9 mouse cellular contexts compared by ENCODE assay signal in genomic region chr3:95053701-95054100, GRCm38 (mm10). TPM values are rescaled to one million over a fixed set of nuclear protein-coding genes. Genes with fewer than 3 reads are reported as not detected.
DNase-seq lines count a peak whose midpoint lies in the region; ATAC-seq and TF ChIP-seq lines count a peak whose summit lies in the region.
"Had no signal": no experiment of that assay in that cellular context is flagged by ENCODE, and none has a peak within 500 bp of the region (broad histone marks: within the 10 kb centered on the region; RNA-seq: fewer than 3 reads in every experiment).

No protein-coding gene starts in this region.

- 50% methylated on average over 3 of the region's 3 CpGs for WGBS in forebrain, embryonic 11.5 days
- 50% methylated on average over 3 of the region's 3 CpGs for WGBS in forebrain, embryonic 16.5 days
- 50% methylated on average over 3 of the region's 3 CpGs for WGBS in kidney, postnatal 0 days

- H3K4me2 ChIP-seq in forebrain, embryonic 11.5 days (ENCODE audit: low read depth, low read length, severe bottlenecking), result no peak overlapping the region
- H3K4me2 ChIP-seq in forebrain, embryonic 16.5 days (ENCODE audit: low read length), result no peak overlapping the region
- H3K4me2 ChIP-seq in kidney, postnatal 0 days (ENCODE audit: low read length), result no peak overlapping the region
- H3K4me2 ChIP-seq: limb, embryonic 13.5 days had no signal

- H3K9ac ChIP-seq in forebrain, embryonic 11.5 days (ENCODE audit: low read length), result no peak overlapping the region
- no peak overlapping the region for H3K9ac ChIP-seq in forebrain, embryonic 16.5 days (replicated peaks; ENCODE audit: low read depth, low read length)
- no peak overlapping the region for H3K9ac ChIP-seq in kidney, postnatal 0 days (ENCODE audit: low read depth, low read length)
- H3K9ac ChIP-seq: limb, embryonic 13.5 days had no signal

- no peak overlapping the region for H3K4me3 ChIP-seq in forebrain, embryonic 11.5 days (ENCODE audit: low read depth, low read length)
- H3K4me3 ChIP-seq in forebrain, embryonic 16.5 days (replicated peaks; ENCODE audit: low read length), result no peak overlapping the region
- no peak overlapping the region for H3K4me3 ChIP-seq in testis, adult 2 months (ENCODE audit: control insufficient read depth, low read depth, low read length)
- H3K4me3 ChIP-seq in kidney, postnatal 0 days (replicated peaks; ENCODE audit: low read depth, low read length), result no peak overlapping the region
- H3K4me3 ChIP-seq: limb, embryonic 13.5 days had no signal

- H3K27ac ChIP-seq in forebrain, embryonic 11.5 days (ENCODE audit: low read depth, low read length), result no peak overlapping the region
- H3K27ac ChIP-seq in forebrain, embryonic 16.5 days (ENCODE audit: low read length), result no peak overlapping the region
- no peak overlapping the region for H3K27ac ChIP-seq in testis, adult 2 months (ENCODE audit: control insufficient read depth, insufficient read depth, low read depth, low read length)
- no peak overlapping the region for H3K27ac ChIP-seq in kidney, postnatal 0 days

- peak; percentile 19; the same call in 1 of the 2 replicates for TF ChIP-seq CTCF in testis, adult 2 months (IDR thresholded peaks at IDR 0.05; ENCODE audit: control insufficient read depth, insufficient read depth, insufficient replicate concordance, low read depth, low read length)
- peak; percentile 80 for TF ChIP-seq CTCF in kidney, postnatal 0 days (IDR thresholded peaks at IDR 0.05; ENCODE audit: low read depth)

- H3K9me3 ChIP-seq in forebrain, embryonic 11.5 days (ENCODE audit: control insufficient read depth, low read length), result no peaks in the 10 kb centered on the region
- no peaks in the 10 kb centered on the region for H3K9me3 ChIP-seq in forebrain, embryonic 16.5 days (ENCODE audit: control insufficient read depth, low read length)
- H3K9me3 ChIP-seq in kidney, postnatal 0 days (replicated peaks; ENCODE audit: low read length), result no peaks in the 10 kb centered on the region
- H3K9me3 ChIP-seq: limb, embryonic 13.5 days had no signal

- no peak for TF ChIP-seq POLR2A in testis, adult 2 months (IDR thresholded peaks at IDR 0.05; ENCODE audit: control insufficient read depth, low read depth, low read length)

- ATAC-seq in forebrain, embryonic 11.5 days (replicated peaks; ENCODE audit: low FRiP score), result peak; percentile 46; the same call in 1 of the 2 replicates
- no peak for ATAC-seq in forebrain, embryonic 16.5 days
- ATAC-seq in kidney, postnatal 0 days (replicated peaks; ENCODE audit: low FRiP score, low read depth), result peak; percentile 59; the same call in 1 of the 2 replicates

- no peaks in the 10 kb centered on the region; the same call in 1 of the 2 replicates for H3K36me3 ChIP-seq in forebrain, embryonic 11.5 days (ENCODE audit: control insufficient read depth, insufficient read depth, low read length)
- peaks cover 3% of the 10 kb centered on the region; the same call in 1 of the 2 replicates for H3K36me3 ChIP-seq in forebrain, embryonic 16.5 days (ENCODE audit: control insufficient read depth, insufficient read depth)
- H3K36me3 ChIP-seq in testis, adult 2 months (ENCODE audit: control insufficient read depth, insufficient read depth, low read length), result no peaks in the 10 kb centered on the region
- 0 out of 2 replicates have a peak, but pooled peaks cover 2% of the 10 kb centered on the region for H3K36me3 ChIP-seq in kidney, postnatal 0 days (ENCODE audit: insufficient read depth, low read length)

- no peaks in the 10 kb centered on the region for H3K27me3 ChIP-seq in forebrain, embryonic 11.5 days (ENCODE audit: control insufficient read depth, insufficient read depth, low read length)
- no peaks in the 10 kb centered on the region for H3K27me3 ChIP-seq in forebrain, embryonic 16.5 days (replicated peaks; ENCODE audit: control insufficient read depth, insufficient read depth, low read length)
- H3K27me3 ChIP-seq in testis, adult 2 months (ENCODE audit: control insufficient read depth, insufficient read depth, low read length), result no peaks in the 10 kb centered on the region
- H3K27me3 ChIP-seq in kidney, postnatal 0 days (ENCODE audit: insufficient read depth, low read length), result no peaks in the 10 kb centered on the region
- H3K27me3 ChIP-seq: limb, embryonic 13.5 days had no signal

- DNase-seq in forebrain, embryonic 11.5 days (ENCODE audit: low spot score), result no peak
- DNase-seq in testis, postnatal 10 days (ENCODE audit: low spot score), result no peak
- peak; percentile 77 for DNase-seq in embryo, embryonic 10.5 days (ENCODE audit: low spot score)
- DNase-seq in kidney, postnatal 0 days (ENCODE audit: low spot score), result peak; percentile 88
- peak; percentile 31 to 34 for DNase-seq in natural killer cell, adult 2 months (ENCODE audit: low spot score in 2 of 2)
- DNase-seq in urinary bladder, postnatal 36 days (ENCODE audit: low spot score in 2 of 2), result no peak

- H3K4me1 ChIP-seq in forebrain, embryonic 11.5 days (replicated peaks; ENCODE audit: control insufficient read depth, insufficient read depth, low read length), result no peaks in the 10 kb centered on the region
- H3K4me1 ChIP-seq in forebrain, embryonic 16.5 days (replicated peaks; ENCODE audit: control insufficient read depth, insufficient read depth, low read length), result no peaks in the 10 kb centered on the region
- H3K4me1 ChIP-seq in testis, adult 2 months (ENCODE audit: control insufficient read depth, insufficient read depth, low read length), result no peaks in the 10 kb centered on the region
- no peaks in the 10 kb centered on the region for H3K4me1 ChIP-seq in kidney, postnatal 0 days (replicated peaks; ENCODE audit: insufficient read depth, low read length)

RNA-seq across cellular contexts. Expression of gene Psmd4, which starts 11.3 kb away (rescaled TPM):
- polyA plus RNA-seq in forebrain, embryonic 11.5 days (2014; fragmentation: Nextera tagmentation; extraction: Ambion mirVana), result 312 and 325 TPM in 2 replicates
- polyA plus RNA-seq in forebrain, embryonic 16.5 days (2015; fragmentation: Nextera tagmentation; extraction: Ambion mirVana), result 286 and 291 TPM in 2 replicates
- 209 and 219 TPM in 2 replicates for polyA plus RNA-seq in testis, adult 2 months (2012; rRNA removed)
- 214 and 231 TPM in 2 replicates for polyA plus RNA-seq in kidney, postnatal 0 days (2015; fragmentation: Nextera tagmentation; extraction: Ambion mirVana)

RNA-seq across cellular contexts. Expression of gene Zfp687, which starts 38.5 kb away (rescaled TPM):
- 43.1 and 44.2 TPM in 2 replicates for polyA plus RNA-seq in forebrain, embryonic 11.5 days (2014; fragmentation: Nextera tagmentation; extraction: Ambion mirVana)
- 20.0 and 20.7 TPM in 2 replicates for polyA plus RNA-seq in forebrain, embryonic 16.5 days (2015; fragmentation: Nextera tagmentation; extraction: Ambion mirVana)
- 37.7 and 43.3 TPM in 2 replicates for polyA plus RNA-seq in testis, adult 2 months (2012; rRNA removed)
- polyA plus RNA-seq in kidney, postnatal 0 days (2015; fragmentation: Nextera tagmentation; extraction: Ambion mirVana), result 19.7 and 20.0 TPM in 2 replicates

RNA-seq across cellular contexts. Expression of gene Pip5k1a, which starts 53.0 kb away (rescaled TPM):
- polyA plus RNA-seq in forebrain, embryonic 11.5 days (2014; fragmentation: Nextera tagmentation; extraction: Ambion mirVana), result 13.4 and 13.7 TPM in 2 replicates
- polyA plus RNA-seq in forebrain, embryonic 16.5 days (2015; fragmentation: Nextera tagmentation; extraction: Ambion mirVana), result 20.3 and 21.7 TPM in 2 replicates
- polyA plus RNA-seq in testis, adult 2 months (2012; rRNA removed), result 14.4 and 17.8 TPM in 2 replicates
- polyA plus RNA-seq in kidney, postnatal 0 days (2015; fragmentation: Nextera tagmentation; extraction: Ambion mirVana), result 17.8 and 19.8 TPM in 2 replicates

RNA-seq across cellular contexts. Expression of gene Vps72, which starts 57.1 kb away (rescaled TPM):
- 249 and 274 TPM in 2 replicates for polyA plus RNA-seq in forebrain, embryonic 11.5 days (2014; fragmentation: Nextera tagmentation; extraction: Ambion mirVana)
- 230 and 233 TPM in 2 replicates for polyA plus RNA-seq in forebrain, embryonic 16.5 days (2015; fragmentation: Nextera tagmentation; extraction: Ambion mirVana)
- polyA plus RNA-seq in testis, adult 2 months (2012; rRNA removed), result 31.8 and 32.6 TPM in 2 replicates
- polyA plus RNA-seq in kidney, postnatal 0 days (2015; fragmentation: Nextera tagmentation; extraction: Ambion mirVana), result 116 and 120 TPM in 2 replicates

Comparison
In these comparisons a context has a peak if more than half of its experiments do, and no peak if none do; other contexts are left out.
1. DNase-seq: peak in embryo, embryonic 10.5 days (single experiment), kidney, postnatal 0 days (single experiment) and natural killer cell, adult 2 months (2 of 2); none in forebrain, embryonic 11.5 days (single experiment), testis, postnatal 10 days (single experiment) and urinary bladder, postnatal 36 days (0 of 2).